In genomic region chr11:28934449-28934848, GRCm38 (mm10) we compare ENCODE assay signal across 11 mouse cellular contexts.
A peak's percentile ranks its signal among the peaks of the same experiment; 100 is the strongest.
DNase-seq lines count a peak whose midpoint lies in the region.
"Had no signal": no experiment of that assay in that cellular context is flagged by ENCODE, and none has a peak within 500 bp of the region (broad histone marks: within the 10 kb centered on the region; RNA-seq: fewer than 3 reads in every experiment).

No protein-coding gene starts in this region.

- DNase-seq in adrenal gland, postnatal 36 days: peak; percentile 8 to 9
- no peak for DNase-seq in adrenal gland, postnatal 4 days (ENCODE audit: low spot score in 2 of 2)
- peak; percentile 18 to 22 for DNase-seq in kidney, postnatal 4 days
- no peak for DNase-seq in kidney, adult 8-10 months
- DNase-seq in retina, embryonic 14.5 days (ENCODE audit: low spot score): peak; percentile 7
- DNase-seq in retina, postnatal 1 day: no peak
- no peak for DNase-seq in left cerebral cortex, adult 9 months (ENCODE audit: low spot score in 2 of 2)
- DNase-seq in cerebellum, postnatal 4 days (ENCODE audit: low spot score in 2 of 2): no peak
- DNase-seq: B cell, adult 2 months; cerebellum, adult 18-20 months; heart, adult 11 months had no signal

Comparison
In these comparisons a context has a peak if more than half of its experiments do, and no peak if none do; other contexts are left out.
1. DNase-seq: peak in adrenal gland, postnatal 36 days (2 of 2), kidney, postnatal 4 days (2 of 2) and retina, embryonic 14.5 days (single experiment); none in adrenal gland, postnatal 4 days (0 of 2), kidney, adult 8-10 months (0 of 2), retina, postnatal 1 day (single experiment), left cerebral cortex, adult 9 months (0 of 2) and cerebellum, postnatal 4 days (0 of 2).